Mouse (Mus musculus) lung, postnatal 0 days (tissue): ENCODE data around the gene Gltp.
A peak's percentile ranks its signal among the peaks of the same experiment; 100 is the strongest.

ENCODE experiments used
- CTCF ChIP-seq: IDR thresholded peaks from 2 replicates; pipeline ENCODE4 v1.5.1; 2016; ENCODE audit warnings: antibody characterized with exemption, mild to moderate bottlenecking
- EP300 ChIP-seq: IDR thresholded peaks from 2 replicates; pipeline ENCODE4 v1.6.1; 2016; ENCODE audit warnings: antibody characterized with exemption, mild to moderate bottlenecking, control low read depth

DNA sequence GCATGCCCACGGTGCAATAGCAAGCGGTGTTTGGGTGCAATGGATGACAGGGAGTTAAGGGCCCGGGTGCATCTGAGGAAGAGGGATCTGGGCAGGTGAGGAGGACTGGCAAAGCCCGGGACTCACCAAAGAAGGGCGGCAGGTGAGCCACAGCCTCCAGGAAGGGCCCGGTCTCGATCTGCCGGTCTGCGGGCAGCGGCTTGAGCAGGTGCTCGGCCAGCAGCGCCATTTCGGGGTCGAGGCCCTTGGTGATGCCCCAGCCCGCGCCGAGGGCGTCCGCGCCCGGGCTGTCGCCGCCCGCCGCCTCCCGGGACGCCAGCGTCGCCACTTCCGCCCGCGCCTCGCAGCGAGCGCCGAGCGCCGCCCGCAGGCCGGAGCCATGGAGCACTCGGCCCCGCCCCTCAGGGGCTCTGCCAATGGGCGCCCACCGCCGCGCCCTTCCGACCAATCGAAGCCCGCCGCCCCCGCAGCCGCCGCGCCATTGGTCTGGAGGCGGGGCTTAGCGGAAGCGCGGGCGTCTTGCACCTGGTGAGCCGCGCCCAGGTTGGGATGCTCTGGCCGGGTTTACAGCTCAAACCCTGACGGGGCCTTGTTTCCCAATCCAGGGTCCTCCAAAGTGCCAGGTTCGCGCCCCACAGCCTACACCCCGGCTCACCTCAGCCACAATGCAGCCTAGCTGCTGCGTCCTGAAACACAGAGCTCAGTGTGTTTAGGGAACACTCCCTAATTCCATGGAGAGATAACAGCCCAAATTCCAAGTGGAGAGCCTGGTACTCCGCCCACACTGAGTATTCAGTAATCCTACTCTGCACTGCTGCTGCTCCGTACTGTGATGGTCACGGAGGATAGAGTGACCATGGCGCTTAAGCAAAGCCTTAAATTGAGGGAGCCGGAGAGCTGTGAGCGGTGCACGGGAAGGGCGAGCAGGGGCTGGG, at the start of gene Gltp:
- TF ChIP-seq CTCF, result peak; percentile 53
- no peak for TF ChIP-seq EP300
